Mouse (Mus musculus) kidney, postnatal 36 days (tissue): Measurements from ENCODE around the gene Kansl1.

Experiments
- DNase-seq, 2 experiments: peaks; one replicate each; pipeline ENCODE4 v3.0.0; 2021 to 2022; ENCODE audit warnings: mixed read lengths in 2 of 2

Kansl1 gene

DNA sequence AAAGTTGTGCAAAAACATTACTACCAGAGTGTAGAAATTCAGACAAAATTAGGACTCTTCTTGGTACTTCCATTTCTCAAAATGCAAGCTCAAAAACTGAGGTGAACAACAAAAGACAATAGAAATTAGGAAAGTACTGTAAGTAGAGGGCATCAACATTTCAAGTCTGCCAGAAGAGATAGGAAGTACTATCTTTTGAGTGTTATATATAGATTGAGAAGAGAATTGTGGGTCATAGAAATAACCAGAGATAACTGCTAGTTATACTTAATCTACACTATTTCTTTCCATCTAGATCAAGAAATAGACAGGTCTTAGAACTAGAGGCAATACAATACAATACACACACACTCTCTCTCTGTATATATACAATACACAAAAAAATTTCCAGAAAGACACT lies 30.2 kb downstream of the Kansl1 start:
- DNase-seq = no peak

- DNase-seq = no peak
Measured at GRCm38 (mm10) chr11:104436394-104436954, 32.2 kb downstream of the Kansl1 start.

DNA sequence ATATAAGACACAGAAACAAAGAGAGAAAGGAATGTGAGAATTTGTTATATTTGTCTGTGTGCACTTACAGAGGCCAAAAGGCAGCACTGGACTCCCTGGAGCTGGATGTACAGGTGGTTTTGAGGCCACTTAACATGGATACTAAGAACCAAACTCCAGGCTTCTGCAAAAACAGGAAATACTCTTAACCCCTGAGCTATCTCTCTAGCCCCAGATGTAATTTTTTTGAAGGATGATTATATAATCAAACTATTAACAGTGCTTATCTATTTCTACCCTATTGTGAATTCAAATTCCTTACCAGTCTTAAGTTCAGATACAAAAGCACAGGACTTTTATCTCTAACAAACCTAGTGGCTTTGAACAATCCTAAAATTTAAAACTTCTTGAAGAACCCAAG lies 32.9 kb downstream of the Kansl1 start:
- DNase-seq = no peak

- DNase-seq = no peak
Measured at GRCm38 (mm10) chr11:104435141-104435540, 33.5 kb downstream of the Kansl1 start.

GRCm38 (mm10) chr11:104432251-104432650 lies 36.4 kb downstream of the Kansl1 start:
- DNase-seq = no peak

GRCm38 (mm10) chr11:104431807-104432206 lies 36.9 kb downstream of the Kansl1 start:
- DNase-seq = no peak

DNA sequence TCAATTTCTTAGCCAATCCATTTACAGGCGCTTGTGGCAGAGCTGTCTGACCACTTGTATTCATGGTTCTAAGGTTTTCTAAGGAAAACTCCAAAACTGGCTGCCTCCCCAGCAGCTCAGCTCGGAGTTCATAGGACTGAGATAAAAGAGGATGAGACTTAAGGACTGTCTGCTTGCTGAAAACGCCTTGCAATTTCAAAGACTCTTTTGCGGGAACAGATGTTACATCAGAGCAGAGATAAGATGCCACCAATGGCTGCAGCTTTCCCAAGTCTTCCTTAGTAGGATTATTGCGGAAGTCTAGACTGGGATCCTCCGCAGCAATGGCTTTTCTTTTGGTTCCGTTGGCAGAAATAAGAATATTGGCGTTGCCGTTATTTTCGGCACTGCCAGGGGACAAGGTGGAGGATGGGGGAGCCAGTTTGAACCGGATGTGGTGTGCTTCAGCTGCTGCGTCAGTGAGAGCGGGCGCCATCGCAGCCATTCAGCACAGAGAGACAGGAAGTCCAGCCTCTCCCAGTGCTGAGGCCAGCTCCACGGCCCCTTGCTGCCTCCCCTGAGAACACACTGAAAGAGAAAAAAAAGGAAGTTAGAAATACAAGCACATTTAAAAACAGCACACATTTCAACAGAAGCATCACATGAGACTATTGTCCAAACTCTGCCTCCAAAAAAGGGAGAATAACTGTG lies 43.8 kb downstream of the Kansl1 start:
- peak; percentile 39 to 53 for DNase-seq

- DNase-seq = no peak
Measured at GRCm38 (mm10) chr11:104412254-104412653, 56.4 kb downstream of the Kansl1 start.

DNA sequence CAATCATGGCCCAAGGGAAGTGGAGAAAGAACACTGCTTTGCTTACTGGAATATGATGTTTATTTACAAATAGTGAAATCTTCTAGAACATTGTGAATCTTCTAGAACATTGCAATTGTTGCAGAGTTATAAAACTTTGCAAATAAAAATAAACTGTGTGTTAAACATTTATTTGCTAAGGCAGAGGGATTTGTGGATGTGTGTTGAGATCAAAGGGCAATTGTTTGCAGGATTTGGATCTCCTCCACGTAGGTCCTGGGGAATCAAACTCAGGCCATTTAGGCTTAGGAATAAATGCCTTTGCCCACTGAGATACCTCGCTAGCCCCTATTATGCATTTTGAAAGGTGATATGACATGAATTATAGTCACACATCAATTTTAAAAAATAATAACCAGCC lies 61.3 kb downstream of the Kansl1 start:
- DNase-seq = peak; percentile 30 to 40

GRCm38 (mm10) chr11:104400961-104401360 lies 67.7 kb downstream of the Kansl1 start:
- no peak for DNase-seq

DNA sequence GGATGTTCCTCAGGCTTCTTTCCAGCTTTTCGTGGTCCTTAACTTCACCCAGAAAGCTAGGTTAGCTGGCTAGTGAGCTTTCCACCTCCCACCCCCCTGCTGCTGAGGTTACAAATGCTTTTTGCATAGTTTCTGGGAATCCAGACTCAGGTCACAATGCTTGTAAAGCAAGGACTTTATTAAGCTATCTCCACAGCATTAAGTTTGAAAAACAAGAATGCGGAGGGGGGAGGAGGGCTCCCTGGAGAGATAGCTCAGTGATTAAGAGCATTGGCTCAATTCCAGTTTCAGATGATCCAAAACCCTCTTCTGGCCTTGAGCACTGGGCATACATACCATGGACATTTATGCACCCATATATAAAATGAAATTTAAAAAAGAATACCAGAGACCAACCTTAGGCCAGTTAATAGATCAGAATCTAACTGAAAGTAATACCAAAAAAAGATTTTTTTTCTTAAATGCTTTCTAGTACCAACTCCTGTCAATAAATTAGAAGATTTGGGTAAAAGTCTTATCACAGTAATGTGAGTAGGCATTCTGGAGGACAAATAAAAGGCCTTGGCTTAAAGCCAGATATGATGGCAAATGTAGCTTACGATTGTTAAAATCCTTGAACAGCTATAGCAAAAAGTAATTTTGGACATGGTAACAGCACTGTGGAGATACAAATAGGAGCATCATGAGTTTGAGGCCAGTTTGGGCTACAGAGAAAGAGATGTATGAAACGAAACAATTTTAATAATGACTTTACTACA lies 69.0 kb downstream of the Kansl1 start:
- DNase-seq = peak; percentile 30 to 43

GRCm38 (mm10) chr11:104395648-104396047 lies 73.0 kb downstream of the Kansl1 start:
- DNase-seq = no peak

- peak; percentile 11 to 52 for DNase-seq
Measured at GRCm38 (mm10) chr11:104393196-104393595, 75.5 kb downstream of the Kansl1 start.

DNA sequence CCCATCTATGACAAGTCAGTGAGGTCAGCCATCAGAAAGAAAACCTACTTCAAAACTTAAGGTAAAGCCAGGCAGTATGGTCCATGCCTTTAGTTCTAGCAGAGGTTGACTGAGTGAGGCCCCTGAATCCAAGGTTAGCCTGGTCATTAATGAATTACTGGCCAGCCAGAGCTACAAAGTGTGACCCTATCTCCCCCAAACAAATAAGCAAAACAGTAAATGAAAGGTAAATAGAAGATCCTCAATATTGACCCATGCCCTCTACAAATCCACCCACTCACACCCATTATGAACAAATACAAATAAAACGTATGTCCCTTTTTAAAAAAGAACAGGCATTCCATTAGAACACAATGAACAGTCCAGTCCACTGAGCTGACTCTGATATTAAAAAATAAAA lies 76.5 kb downstream of the Kansl1 start:
- DNase-seq = no peak

GRCm38 (mm10) chr11:104387284-104387683 lies 81.4 kb downstream of the Kansl1 start:
- no peak for DNase-seq

DNA sequence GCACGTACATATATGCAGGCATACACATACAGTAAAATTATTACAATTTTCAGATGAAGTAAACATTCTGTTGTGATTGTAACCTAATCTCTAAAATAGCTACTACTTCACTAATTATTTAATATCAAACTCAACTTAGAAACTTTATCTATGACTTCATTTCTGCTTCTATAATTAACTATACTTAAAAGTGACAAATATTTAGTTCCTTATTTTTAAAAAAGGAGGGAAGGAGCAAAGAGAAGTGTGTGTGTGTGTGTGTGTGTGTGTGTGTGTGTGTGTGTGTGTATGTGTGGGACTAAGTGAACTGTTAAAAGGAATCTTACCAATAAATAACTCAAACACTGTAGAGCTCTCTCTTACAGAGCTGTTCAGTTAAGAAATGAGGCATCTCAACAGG lies 82.1 kb downstream of the Kansl1 start:
- no peak for DNase-seq

- no peak for DNase-seq
Measured at GRCm38 (mm10) chr11:104383167-104383810, 85.4 kb downstream of the Kansl1 start.

GRCm38 (mm10) chr11:104381887-104382286 lies 86.8 kb downstream of the Kansl1 start:
- DNase-seq = no peak

DNA sequence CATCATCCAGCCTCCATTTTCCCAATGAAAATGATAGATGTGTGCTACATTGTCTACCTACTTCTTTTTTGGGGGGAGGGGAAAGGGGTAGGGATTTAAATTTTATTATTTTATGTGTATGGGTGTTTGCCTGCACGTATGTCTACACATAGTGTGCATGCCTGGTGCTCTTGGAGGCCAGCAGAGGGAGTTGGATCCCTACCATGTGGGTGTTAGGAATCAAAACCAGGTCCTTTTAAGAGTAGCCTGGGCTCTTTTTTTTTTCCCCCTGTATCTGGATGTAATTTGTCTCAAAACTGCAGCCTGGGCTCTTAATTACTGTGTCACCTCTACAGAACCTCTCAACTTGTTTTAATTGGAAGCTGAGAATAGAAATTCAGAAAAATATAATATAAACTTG lies 89.0 kb downstream of the Kansl1 start:
- peak; percentile 32 to 48 for DNase-seq

DNA sequence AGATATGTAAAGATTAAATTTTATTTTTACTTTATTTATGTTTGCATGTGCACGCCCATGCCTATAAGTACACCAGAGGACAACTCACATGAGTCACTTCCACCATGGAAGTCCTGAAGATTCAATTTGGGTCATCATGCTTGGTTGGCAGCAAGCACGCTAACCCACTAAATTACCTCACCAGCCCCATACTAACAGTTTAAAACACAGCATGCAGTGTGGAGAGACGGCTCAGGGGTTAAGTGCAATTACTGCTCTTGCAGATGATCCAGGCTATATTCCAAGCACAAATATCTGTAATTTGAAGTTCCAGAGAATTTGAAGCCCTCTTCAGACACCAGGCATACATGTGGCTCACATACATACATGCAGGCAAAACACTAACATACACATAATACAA lies 92.4 kb downstream of the Kansl1 start:
- DNase-seq = no peak

DNA sequence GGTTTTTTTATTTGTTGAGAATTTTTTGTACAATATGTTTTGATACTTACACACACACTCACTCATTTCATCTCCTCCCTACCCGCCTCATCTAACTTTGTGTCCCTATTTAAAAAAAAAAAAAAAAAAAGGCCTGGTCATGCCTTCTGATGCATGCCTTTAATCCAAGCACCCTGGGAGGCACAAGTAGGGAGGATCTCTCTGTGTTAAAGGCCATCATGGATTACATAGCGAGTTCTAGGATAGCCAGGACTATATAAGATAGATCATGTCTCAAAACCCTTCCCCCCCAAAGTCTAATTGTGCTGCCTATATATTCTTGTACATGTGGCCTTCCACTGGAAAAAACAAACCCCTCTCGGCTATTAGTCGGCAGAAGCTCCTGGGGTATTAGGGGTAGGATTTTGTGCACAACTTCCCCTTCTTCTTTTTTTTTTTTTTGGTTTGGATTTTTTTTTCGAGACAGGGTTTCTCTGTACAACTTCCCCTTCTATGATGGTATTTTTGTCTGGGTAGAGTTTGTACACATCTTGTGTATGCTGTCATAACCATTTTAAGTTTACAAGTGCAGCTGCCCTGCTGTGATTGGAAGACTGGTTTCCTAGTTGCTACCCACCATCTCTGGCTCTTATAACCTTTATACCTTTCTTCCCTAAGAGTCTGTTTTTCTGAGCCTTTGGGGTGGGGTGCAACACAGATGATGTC lies 101.0 kb downstream of the Kansl1 start:
- DNase-seq = no peak

GRCm38 (mm10) chr11:104363823-104364600 lies 104.6 kb downstream of the Kansl1 start:
- peak in 1 of 2 experiments; percentile 5 for DNase-seq
